Mouse (Mus musculus) midbrain, embryonic 10.5 days (tissue): ENCODE results near the gene Fam120a. TPM values are rescaled to one million over a fixed set of nuclear protein-coding genes. Genes with fewer than 3 reads are reported as not detected.
A peak's percentile ranks its signal among the peaks of the same experiment; 100 is the strongest.

ENCODE experiments used
- DNase-seq: peaks from one replicate; pipeline ENCODE4 v3.0.0-alpha.2; 2017; ENCODE audit warnings: low spot score
- H3K27ac ChIP-seq: fragments of 300-500 bp; sonication (generic); replicated peaks from 2 replicates; pipeline ENCODE4 v1.5.1; 2016; ENCODE audit warnings: mild to moderate bottlenecking
- H3K27me3 ChIP-seq: fragments of 300-500 bp; sonication (generic); 2 replicates; pipeline ENCODE4 v1.6.1; 2016; ENCODE audit warnings: low read depth, mild to moderate bottlenecking; ENCODE audit not compliant: poor library complexity, severe bottlenecking
- H3K36me3 ChIP-seq: fragments of 300-500 bp; sonication (generic); 2 replicates; pipeline ENCODE4 v1.6.1; 2016; ENCODE audit warnings: mild to moderate bottlenecking, moderate library complexity
- H3K4me1 ChIP-seq: fragments of 300-500 bp; sonication (generic); 2 replicates; pipeline ENCODE4 v1.6.1; 2016
- H3K4me3 ChIP-seq: fragments of 300-500 bp; sonication (generic); 2 replicates; pipeline ENCODE4 v1.5.1; 2016; ENCODE audit warnings: mild to moderate bottlenecking, moderate library complexity
- H3K9me3 ChIP-seq: fragments of 300-500 bp; sonication (generic); replicated peaks from 2 replicates; pipeline ENCODE4 v1.6.1; 2016; ENCODE audit warnings: mild to moderate bottlenecking
- WGBS: fragments of 180-500 bp; shearing (Covaris S2); methylation state at CpG from one replicate; pipeline ENCODE4 v1.1.7; 2016; 5-methylcytosine and 5-hydroxymethylcytosine counted together
- polyA plus RNA-seq: library from polyadenylated mRNA; unstranded; fragments of >200 nt; fragmentation: Nextera tagmentation; extraction: Ambion mirVana; gene quantifications from 2 replicates; pipeline ENCODE4 v1.2.1, GENCODE M21; 2016

Gene Fam120a
- polyA plus RNA-seq, 1 experiment from 2014 or later: 14.0 TPM

- Histone ChIP-seq H3K4me1 (peaks cover 42% of the 10 kb centered on the region), H3K4me3 (peak overlapping the region; percentile 98; the same call in 1 of the 2 replicates), H3K27ac (no peak overlapping the region), H3K27me3 (no peaks in the 10 kb centered on the region), H3K36me3 (peaks cover 20% of the 10 kb centered on the region), H3K9me3 (no peaks in the 10 kb centered on the region)
- 80% methylated on average over 5 of the region's 5 CpGs for WGBS
- DNase-seq: no peak
Observed at GRCm38 (mm10) chr13:48872726-48873125, 95.1 kb downstream of the Fam120a start.

DNA sequence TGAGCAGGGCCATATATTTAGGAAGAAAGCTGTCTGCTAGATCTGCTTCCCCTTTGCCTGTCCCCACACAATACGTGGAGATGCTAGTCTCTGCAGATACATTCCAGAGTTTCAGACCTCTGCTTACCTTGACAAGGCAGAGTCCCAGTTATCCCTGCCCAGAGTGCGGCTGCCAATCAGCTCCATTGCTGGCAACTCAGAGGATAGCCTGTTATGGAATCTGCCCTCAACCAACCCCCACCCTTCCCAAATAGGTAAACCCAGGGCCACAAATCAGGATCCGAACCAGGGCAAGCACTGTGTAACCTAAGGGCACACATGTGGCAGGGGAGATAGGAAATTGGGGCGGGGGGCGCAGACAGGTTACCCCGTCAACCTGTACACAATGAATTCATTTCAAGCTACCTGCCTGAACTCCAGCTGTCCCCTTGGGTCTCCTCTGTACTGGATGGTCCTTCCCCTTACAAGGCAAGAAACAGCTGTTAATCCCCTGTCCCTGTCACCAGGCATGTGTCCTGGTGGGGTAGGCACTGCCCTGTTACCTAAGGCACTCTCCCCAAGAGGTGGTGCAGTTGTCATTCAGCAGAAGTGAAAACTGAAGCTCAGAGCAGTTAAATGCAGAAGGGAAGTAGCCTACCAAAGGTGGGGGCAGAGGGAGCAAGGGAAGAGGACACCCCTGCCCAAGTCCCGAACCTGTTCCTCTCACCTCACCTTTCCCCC, 95.8 kb downstream of the Fam120a start:
- Histone ChIP-seq H3K9me3 (no peaks in the 10 kb centered on the region), H3K4me3 (peak overlapping the region; percentile 98), H3K27me3 (no peaks in the 10 kb centered on the region), H3K27ac (peak overlapping the region; percentile 98), H3K4me1 (peaks cover 48% of the 10 kb centered on the region), H3K36me3 (peaks cover 20% of the 10 kb centered on the region)
- WGBS: 64% methylated on average over 7 of the region's 7 CpGs
- no peak for DNase-seq

- Histone ChIP-seq H3K27me3 (no peaks in the 10 kb centered on the region), H3K27ac (peak within 1 kb of the TSS; percentile 98), H3K4me3 (peak within 1 kb of the TSS; percentile 98), H3K36me3 (peaks cover 10% of the 10 kb centered on the region; the same call in 1 of the 2 replicates), H3K4me1 (peaks cover 57% of the 10 kb centered on the region), H3K9me3 (no peaks in the 10 kb centered on the region)
- peak; percentile 66 for DNase-seq
- WGBS: 12% methylated on average over 117 of the region's 117 CpGs
Observed at GRCm38 (mm10) chr13:48870771-48871731, 96.8 kb downstream of the Fam120a start, which contains the start of gene Phf2. Phf2 (minus strand) TSS chr13:48871119.

GRCm38 (mm10) chr13:48869950-48870770, 97.7 kb downstream of the Fam120a start:
- peak; percentile 63 for DNase-seq
- WGBS: under 1% methylated on average over 81 of the region's 102 CpGs
- 0 out of 2 replicates have a peak, but pooled peaks cover 2% of the 10 kb centered on the region for H3K36me3 ChIP-seq
- peak overlapping the region; percentile 98 for H3K27ac ChIP-seq
- H3K27me3 ChIP-seq: no peaks in the 10 kb centered on the region
- H3K9me3 ChIP-seq: no peaks in the 10 kb centered on the region
- peak overlapping the region; percentile 98 for H3K4me3 ChIP-seq
- peaks cover 62% of the 10 kb centered on the region for H3K4me1 ChIP-seq

DNA sequence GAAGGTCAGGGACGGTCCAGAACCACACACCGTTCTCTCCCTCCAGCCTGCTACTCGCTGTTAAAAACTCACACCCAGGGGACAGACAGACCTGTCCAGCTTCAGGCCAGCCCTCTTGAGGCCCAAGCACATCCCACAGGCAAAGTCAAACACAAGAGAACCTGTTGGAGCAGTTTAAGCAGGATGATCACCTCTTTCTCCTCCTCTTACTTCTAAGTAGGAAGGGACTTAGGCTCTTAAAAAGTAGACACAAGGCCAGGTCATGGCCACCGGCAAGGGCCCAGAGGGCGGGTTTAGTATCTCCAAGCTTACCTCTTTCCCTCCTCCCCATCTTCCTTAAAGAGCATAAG, 98.2 kb downstream of the Fam120a start:
- H3K9me3 ChIP-seq: no peaks in the 10 kb centered on the region
- H3K27me3 ChIP-seq: no peaks in the 10 kb centered on the region
- H3K36me3 ChIP-seq: no peaks in the 10 kb centered on the region
- WGBS: 19% methylated on average over 5 of the region's 5 CpGs
- peaks cover 67% of the 10 kb centered on the region for H3K4me1 ChIP-seq
- DNase-seq: peak; percentile 38
- H3K4me3 ChIP-seq: peak overlapping the region; percentile 98
- H3K27ac ChIP-seq: peak overlapping the region; percentile 98

DNA sequence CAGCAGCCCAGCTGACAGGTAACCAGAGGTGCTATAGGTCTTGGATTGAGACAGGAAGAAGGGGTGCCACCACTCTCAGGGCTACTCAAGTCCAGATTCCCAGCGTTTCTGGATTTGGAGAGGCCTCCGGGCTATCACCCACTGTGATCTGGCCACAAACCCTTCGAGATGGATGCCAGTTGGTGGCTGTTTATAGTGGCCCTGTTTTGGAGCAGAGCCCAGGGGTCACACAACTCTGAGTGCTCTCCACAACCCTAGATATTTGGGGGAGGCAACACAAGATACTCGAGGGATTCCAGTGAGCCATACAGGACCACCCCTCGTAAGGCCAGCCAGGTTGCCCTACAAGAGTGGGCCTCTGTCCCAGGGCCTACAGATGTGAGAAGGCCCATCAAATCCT, 98.7 kb downstream of the Fam120a start:
- no peaks in the 10 kb centered on the region for H3K9me3 ChIP-seq
- WGBS: 23% methylated on average over 5 of the region's 5 CpGs
- H3K27me3 ChIP-seq: no peaks in the 10 kb centered on the region
- DNase-seq: no peak
- peak overlapping the region; percentile 98 for H3K27ac ChIP-seq
- 0 out of 2 replicates have a peak, but pooled peaks cover 2% of the 10 kb centered on the region for H3K36me3 ChIP-seq
- peaks cover 69% of the 10 kb centered on the region for H3K4me1 ChIP-seq
- H3K4me3 ChIP-seq: peak overlapping the region; percentile 98

DNA sequence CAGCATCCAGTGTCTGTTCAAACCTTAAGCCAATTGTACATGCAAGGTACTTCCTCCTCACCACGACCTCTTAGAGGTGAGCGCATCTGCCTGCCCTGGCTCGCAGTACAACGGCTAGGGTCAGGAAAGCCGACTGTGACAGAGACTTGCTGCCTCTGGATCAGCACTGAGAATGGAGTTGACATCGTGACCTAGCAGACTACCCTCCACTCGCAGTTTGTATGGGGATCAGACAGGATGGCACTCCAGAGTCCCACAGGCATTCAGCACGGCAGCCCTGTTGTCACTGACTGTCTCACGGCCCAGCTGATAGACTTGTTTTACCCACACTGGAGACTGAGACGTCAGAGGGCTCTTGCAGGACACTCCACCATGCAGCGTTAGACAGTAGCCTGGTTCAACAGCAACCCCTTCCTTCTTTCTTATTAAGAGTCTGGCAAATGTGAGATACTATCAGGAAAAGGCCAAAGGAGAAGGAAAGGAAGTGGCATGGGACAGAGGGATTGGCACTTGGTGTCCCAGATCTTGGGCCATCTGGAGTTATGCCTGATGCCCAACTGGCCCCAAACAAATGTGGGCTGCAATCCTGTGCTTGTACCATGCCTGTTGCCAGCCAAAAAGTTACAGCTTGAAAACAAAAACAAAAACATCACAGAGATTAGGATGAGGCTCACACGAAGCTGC, 103.0 kb downstream of the Fam120a start:
- Histone ChIP-seq H3K4me3 (no peak overlapping the region), H3K4me1 (peaks cover 64% of the 10 kb centered on the region), H3K9me3 (peaks cover 4% of the 10 kb centered on the region; the same call in 1 of the 2 replicates), H3K27ac (no peak overlapping the region), H3K27me3 (no peaks in the 10 kb centered on the region), H3K36me3 (peaks cover 8% of the 10 kb centered on the region)
- no peak for DNase-seq
- WGBS: 83% methylated on average over 12 of the region's 12 CpGs

GRCm38 (mm10) chr13:48863556-48863955, 104.3 kb downstream of the Fam120a start:
- no peaks in the 10 kb centered on the region for H3K27me3 ChIP-seq
- peaks cover 4% of the 10 kb centered on the region; the same call in 1 of the 2 replicates for H3K9me3 ChIP-seq
- H3K4me1 ChIP-seq: peaks cover 64% of the 10 kb centered on the region
- H3K27ac ChIP-seq: no peak overlapping the region
- WGBS: 79% methylated on average over 9 of the region's 9 CpGs
- no peak for DNase-seq
- H3K36me3 ChIP-seq: peaks cover 8% of the 10 kb centered on the region
- no peak overlapping the region for H3K4me3 ChIP-seq

GRCm38 (mm10) chr13:48861913-48862312, 105.9 kb downstream of the Fam120a start:
- H3K27me3 ChIP-seq: no peaks in the 10 kb centered on the region
- peaks cover 64% of the 10 kb centered on the region for H3K4me1 ChIP-seq
- peaks cover 8% of the 10 kb centered on the region for H3K36me3 ChIP-seq
- no peak overlapping the region for H3K27ac ChIP-seq
- H3K4me3 ChIP-seq: no peak overlapping the region
- no peak for DNase-seq
- 91% methylated on average over 1 of the region's 1 CpGs for WGBS
- peaks cover 4% of the 10 kb centered on the region; the same call in 1 of the 2 replicates for H3K9me3 ChIP-seq

DNA sequence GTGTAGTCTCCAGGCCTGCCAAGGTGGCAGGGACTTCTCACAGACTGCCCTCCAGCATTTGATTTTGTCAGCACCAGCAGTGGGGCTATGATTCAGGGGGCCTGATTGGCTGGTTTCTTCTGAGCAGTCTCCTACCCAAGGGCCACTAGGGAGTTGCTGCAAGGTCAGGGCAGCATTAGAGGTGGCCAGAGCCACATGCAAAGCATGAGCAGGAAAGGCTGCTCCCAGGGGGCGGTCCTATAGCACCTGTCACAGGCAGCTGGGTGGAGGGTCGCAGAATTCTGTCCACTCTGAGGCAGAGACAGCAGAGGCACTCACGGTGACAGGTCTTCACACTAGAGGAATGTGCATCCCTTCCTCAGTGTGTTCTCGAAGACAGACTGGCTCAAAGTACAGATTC, 109.0 kb downstream of the Fam120a start:
- peaks cover 4% of the 10 kb centered on the region; the same call in 1 of the 2 replicates for H3K9me3 ChIP-seq
- DNase-seq: no peak
- no peaks in the 10 kb centered on the region for H3K27me3 ChIP-seq
- H3K36me3 ChIP-seq: peaks cover 5% of the 10 kb centered on the region
- no peak overlapping the region for H3K4me3 ChIP-seq
- 73% methylated on average over 4 of the region's 4 CpGs for WGBS
- H3K27ac ChIP-seq: peak overlapping the region; percentile 67; the same call in 1 of the 2 replicates
- peaks cover 72% of the 10 kb centered on the region for H3K4me1 ChIP-seq

- H3K9me3 ChIP-seq: peaks cover 4% of the 10 kb centered on the region; the same call in 1 of the 2 replicates
- H3K27ac ChIP-seq: peak overlapping the region; percentile 67
- WGBS: 67% methylated on average over 6 of the region's 6 CpGs
- no peak for DNase-seq
- no peak overlapping the region for H3K4me3 ChIP-seq
- peaks cover 72% of the 10 kb centered on the region for H3K4me1 ChIP-seq
- no peaks in the 10 kb centered on the region for H3K27me3 ChIP-seq
- H3K36me3 ChIP-seq: peaks cover 5% of the 10 kb centered on the region
Observed at GRCm38 (mm10) chr13:48858054-48858453, 109.8 kb downstream of the Fam120a start.
